Mouse (Mus musculus): ENCODE measurements at regions not wholly inside any gene's neighbourhood (a gene's known extent, or its start where the extent isn't known, plus 50 kb on each side); places are given as distances from the start of the nearest gene placed in this dataset.

GRCm38 (mm10) chrX:129390920-129391319, 358.6 kb upstream of the Diaph2 start:
- Histone ChIP-seq H3K36me3 (ENCODE audit: control insufficient read depth, insufficient read depth) (no peaks in the 10 kb centered on the region), H3K4me1 (ENCODE audit: control insufficient read depth, low read depth, low read length) (no peaks in the 10 kb centered on the region), H3K27ac (ENCODE audit: low read length) (no peak overlapping the region), H3K27me3 (ENCODE audit: control insufficient read depth, insufficient read depth, low read depth, low read length) (no peaks in the 10 kb centered on the region), H3K4me3 (ENCODE audit: low read depth, low read length) (no peak overlapping the region), H3K9me3 (replicated peaks; ENCODE audit: control insufficient read depth, low read length) (no peaks in the 10 kb centered on the region), H3K4me2 (ENCODE audit: low read depth, low read length) (no peak overlapping the region), H3K9ac (ENCODE audit: low read depth, low read length) (no peak overlapping the region)
- WGBS (ENCODE audit: insufficient replicate concordance): 33% methylated on average over 1 of the region's 1 CpGs
- ATAC-seq (ENCODE audit: low read depth): no peak

GRCm38 (mm10) chrX:129407778-129408177, 341.8 kb upstream of the Diaph2 start:
- no peak for ATAC-seq (ENCODE audit: low read depth)

GRCm38 (mm10) chrX:129410079-129410478, 339.5 kb upstream of the Diaph2 start:
- Histone ChIP-seq H3K27ac (ENCODE audit: low read length) (no peak overlapping the region), H3K4me2 (ENCODE audit: low read depth, low read length) (no peak overlapping the region), H3K4me3 (ENCODE audit: low read depth, low read length) (no peak overlapping the region), H3K9me3 (replicated peaks; ENCODE audit: control insufficient read depth, low read length) (no peaks in the 10 kb centered on the region), H3K9ac (ENCODE audit: low read depth, low read length) (no peak overlapping the region), H3K36me3 (ENCODE audit: control insufficient read depth, insufficient read depth) (no peaks in the 10 kb centered on the region), H3K4me1 (ENCODE audit: control insufficient read depth, low read depth, low read length) (no peaks in the 10 kb centered on the region), H3K27me3 (ENCODE audit: control insufficient read depth, insufficient read depth, low read depth, low read length) (no peaks in the 10 kb centered on the region)
- ATAC-seq (ENCODE audit: low read depth): no peak
- 47% methylated on average over 3 of the region's 3 CpGs for WGBS (ENCODE audit: insufficient replicate concordance)

More at GRCm38 (mm10) chrX:129407778-129408177, 341.8 kb upstream of the Diaph2 start:
- no peaks in the 10 kb centered on the region for H3K9me3 ChIP-seq (replicated peaks; ENCODE audit: control insufficient read depth, low read length)
- WGBS (ENCODE audit: insufficient replicate concordance): 61% methylated on average over 1 of the region's 1 CpGs
- no peak overlapping the region for H3K9ac ChIP-seq (ENCODE audit: low read depth, low read length)
- no peaks in the 10 kb centered on the region for H3K36me3 ChIP-seq (ENCODE audit: control insufficient read depth, insufficient read depth)
- no peak overlapping the region for H3K27ac ChIP-seq (ENCODE audit: low read length)
- no peaks in the 10 kb centered on the region for H3K27me3 ChIP-seq (ENCODE audit: control insufficient read depth, insufficient read depth, low read depth, low read length)
- no peak overlapping the region for H3K4me3 ChIP-seq (ENCODE audit: low read depth, low read length)
- H3K4me2 ChIP-seq (ENCODE audit: low read depth, low read length): no peak overlapping the region
- H3K4me1 ChIP-seq (ENCODE audit: control insufficient read depth, low read depth, low read length): no peaks in the 10 kb centered on the region

GRCm38 (mm10) chrX:129412939-129413627, 336.5 kb upstream of the Diaph2 start:
- Histone ChIP-seq H3K4me2 (ENCODE audit: low read depth, low read length) (no peak overlapping the region), H3K27me3 (ENCODE audit: control insufficient read depth, insufficient read depth, low read depth, low read length) (no peaks in the 10 kb centered on the region), H3K4me1 (ENCODE audit: control insufficient read depth, low read depth, low read length) (no peaks in the 10 kb centered on the region), H3K9ac (ENCODE audit: low read depth, low read length) (no peak overlapping the region), H3K9me3 (replicated peaks; ENCODE audit: control insufficient read depth, low read length) (no peaks in the 10 kb centered on the region), H3K4me3 (ENCODE audit: low read depth, low read length) (no peak overlapping the region), H3K27ac (ENCODE audit: low read length) (no peak overlapping the region), H3K36me3 (ENCODE audit: control insufficient read depth, insufficient read depth) (no peaks in the 10 kb centered on the region)
- WGBS (ENCODE audit: insufficient replicate concordance): 48% methylated on average over 3 of the region's 3 CpGs
- ATAC-seq (ENCODE audit: low read depth): no peak

- no peak overlapping the region for H3K4me3 ChIP-seq (ENCODE audit: low read depth, low read length)
- no peak overlapping the region for H3K27ac ChIP-seq (ENCODE audit: low read length)
- H3K4me2 ChIP-seq (ENCODE audit: low read depth, low read length): no peak overlapping the region
- H3K27me3 ChIP-seq (ENCODE audit: control insufficient read depth, insufficient read depth, low read depth, low read length): no peaks in the 10 kb centered on the region
- no peak overlapping the region for H3K9ac ChIP-seq (ENCODE audit: low read depth, low read length)
- no peaks in the 10 kb centered on the region for H3K36me3 ChIP-seq (ENCODE audit: control insufficient read depth, insufficient read depth)
- H3K9me3 ChIP-seq (replicated peaks; ENCODE audit: control insufficient read depth, low read length): no peaks in the 10 kb centered on the region
- no peak for ATAC-seq (ENCODE audit: low read depth)
- H3K4me1 ChIP-seq (ENCODE audit: control insufficient read depth, low read depth, low read length): no peaks in the 10 kb centered on the region
Observed at GRCm38 (mm10) chrX:129413628-129414000, 335.9 kb upstream of the Diaph2 start.

- Histone ChIP-seq H3K4me1 (ENCODE audit: control insufficient read depth, low read depth, low read length) (no peaks in the 10 kb centered on the region), H3K4me3 (ENCODE audit: low read depth, low read length) (no peak overlapping the region), H3K4me2 (ENCODE audit: low read depth, low read length) (no peak overlapping the region), H3K27me3 (ENCODE audit: control insufficient read depth, insufficient read depth, low read depth, low read length) (no peaks in the 10 kb centered on the region), H3K27ac (ENCODE audit: low read length) (no peak overlapping the region), H3K9ac (ENCODE audit: low read depth, low read length) (no peak overlapping the region), H3K36me3 (ENCODE audit: control insufficient read depth, insufficient read depth) (no peaks in the 10 kb centered on the region), H3K9me3 (replicated peaks; ENCODE audit: control insufficient read depth, low read length) (no peaks in the 10 kb centered on the region)
- WGBS (ENCODE audit: insufficient replicate concordance): 33% methylated on average over 4 of the region's 4 CpGs
- no peak for ATAC-seq (ENCODE audit: low read depth)
Observed at GRCm38 (mm10) chrX:129415326-129415725, 334.2 kb upstream of the Diaph2 start.

- 61% methylated on average over 6 of the region's 6 CpGs for WGBS (ENCODE audit: insufficient replicate concordance)
- ATAC-seq (ENCODE audit: low read depth): peak; percentile 76
- no peak overlapping the region for H3K4me3 ChIP-seq (ENCODE audit: low read depth, low read length)
Observed at GRCm38 (mm10) chrX:129448545-129448944, 301.0 kb upstream of the Diaph2 start.

GRCm38 (mm10) chrX:129476216-129476615, 273.3 kb upstream of the Diaph2 start:
- no peak overlapping the region for H3K4me2 ChIP-seq (ENCODE audit: low read depth, low read length)
- no peak overlapping the region for H3K27ac ChIP-seq (ENCODE audit: low read length)
- H3K9ac ChIP-seq (ENCODE audit: low read depth, low read length): no peak overlapping the region
- no peaks in the 10 kb centered on the region for H3K27me3 ChIP-seq (ENCODE audit: control insufficient read depth, insufficient read depth, low read depth, low read length)
- no peaks in the 10 kb centered on the region for H3K4me1 ChIP-seq (ENCODE audit: control insufficient read depth, low read depth, low read length)
- 54% methylated on average over 6 of the region's 6 CpGs for WGBS (ENCODE audit: insufficient replicate concordance)
- no peak for ATAC-seq (ENCODE audit: low read depth)
- no peak overlapping the region for H3K4me3 ChIP-seq (ENCODE audit: low read depth, low read length)
- H3K9me3 ChIP-seq (replicated peaks; ENCODE audit: control insufficient read depth, low read length): no peaks in the 10 kb centered on the region
- no peaks in the 10 kb centered on the region for H3K36me3 ChIP-seq (ENCODE audit: control insufficient read depth, insufficient read depth)

More at GRCm38 (mm10) chrX:129448545-129448944, 301.0 kb upstream of the Diaph2 start:
- Histone ChIP-seq H3K9me3 (replicated peaks; ENCODE audit: control insufficient read depth, low read length) (no peaks in the 10 kb centered on the region), H3K4me1 (ENCODE audit: control insufficient read depth, low read depth, low read length) (no peaks in the 10 kb centered on the region), H3K36me3 (ENCODE audit: control insufficient read depth, insufficient read depth) (no peaks in the 10 kb centered on the region), H3K9ac (ENCODE audit: low read depth, low read length) (no peak overlapping the region), H3K4me2 (ENCODE audit: low read depth, low read length) (no peak overlapping the region), H3K27ac (ENCODE audit: low read length) (no peak overlapping the region), H3K27me3 (ENCODE audit: control insufficient read depth, insufficient read depth, low read depth, low read length) (no peaks in the 10 kb centered on the region)

GRCm38 (mm10) chrX:129494562-129494961, 255.0 kb upstream of the Diaph2 start:
- Histone ChIP-seq H3K27me3 (ENCODE audit: control insufficient read depth, insufficient read depth, low read depth, low read length) (no peaks in the 10 kb centered on the region), H3K36me3 (ENCODE audit: control insufficient read depth, insufficient read depth) (no peaks in the 10 kb centered on the region), H3K9me3 (replicated peaks; ENCODE audit: control insufficient read depth, low read length) (no peaks in the 10 kb centered on the region), H3K9ac (ENCODE audit: low read depth, low read length) (no peak overlapping the region), H3K4me3 (ENCODE audit: low read depth, low read length) (no peak overlapping the region), H3K27ac (ENCODE audit: low read length) (no peak overlapping the region), H3K4me2 (ENCODE audit: low read depth, low read length) (no peak overlapping the region), H3K4me1 (ENCODE audit: control insufficient read depth, low read depth, low read length) (no peaks in the 10 kb centered on the region)
- 23% methylated on average over 2 of the region's 2 CpGs for WGBS (ENCODE audit: insufficient replicate concordance)
- ATAC-seq (ENCODE audit: low read depth): no peak
